Mouse (Mus musculus): ENCODE measurements around the gene Gpr157. TPM values are rescaled to one million over a fixed set of nuclear protein-coding genes. Genes with fewer than 3 reads are reported as not detected.

Gpr157 gene
- total and polyA plus RNA-seq, 3 experiments: 0.19 to 0.88 TPM; not detected in 1

DNA sequence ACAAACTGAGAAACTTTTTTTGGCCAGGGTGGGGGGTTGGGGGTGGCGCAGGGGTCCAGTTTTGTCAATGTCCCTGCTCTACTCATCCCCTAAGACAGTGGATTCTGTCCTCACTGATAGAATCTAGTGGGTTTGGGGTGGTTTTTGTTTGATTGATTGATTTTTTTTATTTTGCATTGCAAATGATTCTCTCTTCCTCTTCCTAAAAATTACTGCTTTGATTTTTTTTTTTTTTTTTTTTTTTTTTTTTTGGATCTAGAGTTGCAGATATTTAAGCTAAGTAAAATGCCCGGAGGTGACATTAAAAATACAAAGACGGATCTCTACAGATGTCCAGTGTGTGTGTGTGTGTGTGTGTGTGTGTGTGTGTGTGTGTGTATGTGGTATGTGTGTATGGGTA is 34.8 kb upstream of the Gpr157 start:
- no peak overlapping the region for H3K4me3 ChIP-seq (ENCODE audit: control insufficient read depth in 1 of 2, insufficient read depth in 1 of 2, low read depth in 2 of 2, low read length in 2 of 2)

DNA sequence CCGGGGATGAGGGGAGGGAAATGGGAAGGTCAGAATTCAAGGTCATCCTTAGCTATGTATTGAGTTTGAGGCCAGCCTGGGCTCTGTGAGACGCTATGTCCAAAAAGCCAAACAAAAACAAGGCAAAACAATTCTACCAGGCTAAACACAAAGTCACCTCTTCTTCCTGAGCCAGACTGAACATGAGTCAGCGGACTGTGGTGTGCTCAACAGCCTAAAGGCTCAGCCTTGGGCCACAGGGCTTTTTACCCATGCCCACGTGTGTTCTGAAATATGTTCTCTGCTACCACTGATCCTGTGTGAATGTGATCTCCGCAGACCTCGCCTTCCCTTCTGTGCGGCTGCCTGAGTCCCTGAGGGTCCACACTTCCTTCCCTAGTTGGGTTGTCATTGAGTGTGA is 31.0 kb upstream of the Gpr157 start:
- no peak overlapping the region for H3K27ac ChIP-seq (ENCODE audit: control insufficient read depth, low read depth, low read length)
- peaks cover 0 to 2% of the 10 kb centered on the region in 2 experiments; a peak in 2 of 4 replicates for H3K27me3 ChIP-seq (ENCODE audit: control insufficient read depth in 1 of 2, insufficient read depth in 2 of 2, low read length in 2 of 2)
- H3K4me1 ChIP-seq (ENCODE audit: control insufficient read depth in 1 of 2, insufficient read depth in 2 of 2, low read length in 2 of 2): no peaks in the 10 kb centered on the region
- no peak for DNase-seq (ENCODE audit: low read depth, low spot score)
- no peaks in the 10 kb centered on the region for H3K79me2 ChIP-seq (ENCODE audit: control insufficient read depth, insufficient read depth, low read length, poor library complexity)
- no peaks in the 10 kb centered on the region for H3K36me3 ChIP-seq (ENCODE audit: control insufficient read depth in 1 of 2, insufficient read depth in 2 of 2, low read length in 2 of 2)
- H3K9me3 ChIP-seq (replicated peaks; ENCODE audit: insufficient read depth, low read length): no peaks in the 10 kb centered on the region
- H3K9ac ChIP-seq (ENCODE audit: control insufficient read depth, low read depth, low read length, poor library complexity, severe bottlenecking): no peak overlapping the region
- no peak for TF ChIP-seq NRF1 (IDR thresholded peaks at IDR 0.05; ENCODE audit: insufficient read depth, low read depth, low read length, poor library complexity, severe bottlenecking)
- TF ChIP-seq POLR2AphosphoS2 (IDR thresholded peaks at IDR 0.05; ENCODE audit: low read length): no peak
- no peak for TF ChIP-seq SMC3 (IDR thresholded peaks at IDR 0.05; ENCODE audit: low read depth, low read length)
- no peak for TF ChIP-seq MAX (IDR thresholded peaks at IDR 0.05; ENCODE audit: low read length)
- TF ChIP-seq E2F4 (IDR thresholded peaks at IDR 0.05; ENCODE audit: borderline replicate concordance, low read depth, low read length): no peak
- no peak for TF ChIP-seq POLR2A (IDR thresholded peaks at IDR 0.05; ENCODE audit: control insufficient read depth in 1 of 2, insufficient read depth in 1 of 2, low read depth in 1 of 2, low read length in 2 of 2, poor library complexity in 1 of 2)
- TF ChIP-seq CHD2 (IDR thresholded peaks at IDR 0.05; ENCODE audit: low read length): no peak
- no peak for TF ChIP-seq HCFC1 (IDR thresholded peaks at IDR 0.05; ENCODE audit: low read depth, low read length)
- TF ChIP-seq TAL1 (IDR thresholded peaks at IDR 0.05; ENCODE audit: low read length): no peak
- TF ChIP-seq ZKSCAN1 (IDR thresholded peaks at IDR 0.05; ENCODE audit: low read depth, low read length): no peak
- TF ChIP-seq BHLHE40 (IDR thresholded peaks at IDR 0.05; ENCODE audit: borderline replicate concordance, low read depth, low read length): no peak
- TF ChIP-seq ZMIZ1 (IDR thresholded peaks at IDR 0.05; ENCODE audit: low read depth, low read length): no peak
- H3K4me3 ChIP-seq (ENCODE audit: control insufficient read depth in 1 of 2, insufficient read depth in 1 of 2, low read depth in 2 of 2, low read length in 2 of 2): no peak overlapping the region

More for the DNA sequence above, 34.8 kb upstream of the Gpr157 start:
- Histone ChIP-seq H3K36me3 (ENCODE audit: control insufficient read depth in 1 of 2, insufficient read depth in 2 of 2, low read length in 2 of 2) (no peaks in the 10 kb centered on the region), H3K9ac (ENCODE audit: control insufficient read depth, low read depth, low read length, poor library complexity, severe bottlenecking) (no peak overlapping the region), H3K27ac (ENCODE audit: control insufficient read depth, low read depth, low read length) (no peak overlapping the region), H3K4me1 (ENCODE audit: control insufficient read depth in 1 of 2, insufficient read depth in 2 of 2, low read length in 2 of 2) (no peaks in the 10 kb centered on the region), H3K9me3 (replicated peaks; ENCODE audit: insufficient read depth, low read length) (no peaks in the 10 kb centered on the region), H3K27me3 (ENCODE audit: control insufficient read depth in 1 of 2, insufficient read depth in 2 of 2, low read length in 2 of 2) (peaks cover 0 to 4% of the 10 kb centered on the region in 2 experiments; a peak in 2 of 4 replicates), H3K79me2 (ENCODE audit: control insufficient read depth, insufficient read depth, low read length, poor library complexity) (no peaks in the 10 kb centered on the region)
- DNase-seq (ENCODE audit: low read depth, low spot score): no peak
- TF ChIP-seq ZNF384 (IDR thresholded peaks at IDR 0.05; ENCODE audit: low read depth, low read length) (no peak), MEF2A (IDR thresholded peaks at IDR 0.05; ENCODE audit: extremely low read depth, insufficient replicate concordance, low read depth, low read length, poor library complexity, severe bottlenecking) (no peak), MXI1 (IDR thresholded peaks at IDR 0.05; ENCODE audit: low read depth, low read length) (no peak), HCFC1 (IDR thresholded peaks at IDR 0.05; ENCODE audit: low read depth, low read length) (no peak), GABPA (IDR thresholded peaks at IDR 0.05; ENCODE audit: low read depth, low read length) (no peak), POLR2AphosphoS5 (IDR thresholded peaks at IDR 0.05; ENCODE audit: borderline replicate concordance, low read depth, low read length) (no peak), E2F4 (IDR thresholded peaks at IDR 0.05; ENCODE audit: borderline replicate concordance, low read depth, low read length) (no peak), SMC3 (IDR thresholded peaks at IDR 0.05; ENCODE audit: low read depth, low read length) (no peak), EP300 (IDR thresholded peaks at IDR 0.05; ENCODE audit: low read depth in 1 of 2, low read length in 2 of 2) (no peak), KAT2A (conservative IDR thresholded peaks at IDR 0.05; ENCODE audit: low read depth, low read length) (no peak), UBTF (IDR thresholded peaks at IDR 0.05; ENCODE audit: borderline replicate concordance, insufficient read depth, low read depth, low read length) (no peak), GATA1 (IDR thresholded peaks at IDR 0.05; ENCODE audit: low read depth, low read length) (no peak), MAFK (IDR thresholded peaks at IDR 0.05; ENCODE audit: borderline replicate concordance, low read depth, low read length) (no peak), TBP (IDR thresholded peaks at IDR 0.05; ENCODE audit: low read depth, low read length) (no peak), MYC (IDR thresholded peaks at IDR 0.05; ENCODE audit: low read depth, low read length) (no peak), CHD2 (IDR thresholded peaks at IDR 0.05; ENCODE audit: low read length) (no peak)

All from MEL (cell line).